Mouse (Mus musculus): ENCODE data around the gene Tnfsf10. TPM values are rescaled to one million over a fixed set of nuclear protein-coding genes. Genes with fewer than 3 reads are reported as not detected.

Tnfsf10 gene
- polyA plus RNA-seq, 1 experiment = 9.3 TPM

GRCm38 (mm10) chr3:27351105-27351504 lies 34.3 kb downstream of the Tnfsf10 start:
- no peak for DNase-seq (ENCODE audit: low read depth, low spot score)
- 62% methylated on average over 9 of the region's 9 CpGs for WGBS

DNA sequence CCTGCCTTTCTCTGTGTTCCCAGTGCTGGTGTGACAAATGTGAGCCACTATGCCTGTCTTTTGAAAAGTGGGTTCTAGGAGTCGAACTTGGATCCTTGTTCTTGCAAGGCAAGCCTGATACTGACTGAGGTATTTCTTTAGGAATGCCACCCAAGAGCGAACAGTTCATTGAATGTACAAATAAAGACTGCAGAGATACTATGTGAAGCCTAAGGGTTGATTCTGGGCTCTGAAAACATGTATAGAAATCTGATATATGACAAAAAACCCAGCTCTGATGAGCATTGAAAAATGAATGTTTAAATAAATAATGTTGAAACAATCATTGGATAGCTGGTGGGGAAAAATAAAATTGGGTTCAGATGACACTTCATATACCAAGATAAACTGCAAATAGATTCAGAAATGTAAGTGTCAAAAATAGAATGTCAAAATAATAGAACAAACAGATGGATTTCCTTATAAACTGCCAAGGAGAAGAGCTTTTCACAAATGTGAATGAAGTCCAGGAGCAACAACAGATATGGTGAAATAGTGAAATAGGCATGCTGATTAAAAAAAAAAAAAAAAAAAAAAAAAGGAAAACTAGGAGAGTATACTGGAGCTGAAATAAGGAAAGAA lies 42.4 kb downstream of the Tnfsf10 start:
- 73% methylated on average over 2 of the region's 2 CpGs for WGBS
- no peak for DNase-seq (ENCODE audit: low read depth, low spot score)

DNA sequence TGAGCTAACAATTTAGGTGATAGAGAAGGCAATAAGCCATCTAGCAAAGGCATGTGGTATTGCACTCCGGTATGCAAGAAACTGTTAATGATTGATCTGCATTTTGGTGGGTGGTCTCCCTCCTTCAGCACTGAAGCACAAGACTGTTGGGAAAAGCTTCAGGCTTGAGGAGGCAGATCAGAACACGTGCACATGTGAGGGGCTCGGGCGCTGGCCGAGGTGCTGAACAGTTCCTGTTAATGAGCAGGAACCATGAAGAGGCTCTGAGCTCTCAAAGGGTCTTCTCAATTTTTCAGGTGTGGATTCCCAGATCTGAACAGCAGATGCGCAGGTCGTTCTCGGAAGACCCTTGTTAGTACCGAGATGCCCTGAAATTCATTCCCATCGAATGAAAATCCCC lies 53.3 kb downstream of the Tnfsf10 start:
- WGBS = 6% methylated on average over 10 of the region's 10 CpGs
- no peak for DNase-seq (ENCODE audit: low read depth, low spot score)

DNA sequence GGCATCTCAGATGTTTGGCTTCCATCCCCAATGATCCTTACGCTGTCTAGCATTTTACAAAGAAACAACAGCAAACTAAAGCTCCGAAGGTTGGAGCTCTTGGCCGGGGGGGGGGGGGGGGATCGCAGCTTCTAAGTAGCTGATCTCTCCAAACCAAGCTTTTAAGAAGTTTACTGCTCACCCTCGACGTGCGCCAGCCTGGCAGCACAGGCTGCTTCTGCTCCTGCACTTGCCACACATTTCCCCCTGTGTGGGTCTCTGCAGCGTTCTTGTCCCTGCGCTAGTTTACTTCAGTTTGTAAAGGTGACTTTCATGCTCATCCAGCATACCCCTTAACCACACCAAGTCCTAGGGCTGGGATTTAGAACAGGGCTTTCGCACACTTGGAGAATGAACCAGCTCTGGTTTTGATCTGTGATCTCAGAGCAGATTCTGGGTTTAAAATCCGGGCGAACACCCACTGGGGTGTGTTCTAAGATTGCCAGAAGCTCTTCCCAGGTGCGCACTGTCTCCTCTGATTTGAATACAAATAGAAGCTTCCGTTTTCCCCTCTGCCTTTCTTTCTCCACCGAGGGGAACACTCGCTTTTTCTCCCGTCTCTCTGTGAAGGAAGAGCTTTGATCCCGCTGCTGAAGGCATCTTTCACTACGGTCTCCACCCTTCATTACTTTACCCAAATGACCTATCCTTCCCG lies 53.9 kb downstream of the Tnfsf10 start:
- 7% methylated on average over 20 of the region's 20 CpGs for WGBS

DNA sequence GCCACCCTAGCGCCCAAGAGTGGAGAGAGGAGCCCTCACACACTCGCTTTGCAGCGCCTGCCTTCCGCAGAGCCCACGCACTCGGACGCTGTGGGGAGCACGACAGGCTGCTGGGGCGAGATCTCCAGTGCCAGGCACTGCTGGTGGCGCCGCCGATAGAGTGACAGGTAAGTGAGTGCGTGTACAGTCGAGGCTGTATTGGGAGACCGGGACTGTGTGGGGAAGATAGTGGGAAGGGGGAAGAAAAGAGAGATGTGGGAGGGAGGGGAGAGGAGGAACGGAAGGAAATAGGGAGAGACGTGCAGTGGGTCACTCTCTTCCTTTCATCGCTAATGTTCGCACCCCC lies 54.4 kb downstream of the Tnfsf10 start, which contains the start of gene Ghsr:
Ghsr (plus strand) TSS at position 76 of the 346 bp plus-strand sequence.
- 2% methylated on average over 19 of the region's 19 CpGs for WGBS
- DNase-seq (ENCODE audit: low read depth, low spot score) = no peak

More for the DNA sequence above, 53.9 kb downstream of the Tnfsf10 start:
- no peak for DNase-seq (ENCODE audit: low read depth, low spot score)

DNA sequence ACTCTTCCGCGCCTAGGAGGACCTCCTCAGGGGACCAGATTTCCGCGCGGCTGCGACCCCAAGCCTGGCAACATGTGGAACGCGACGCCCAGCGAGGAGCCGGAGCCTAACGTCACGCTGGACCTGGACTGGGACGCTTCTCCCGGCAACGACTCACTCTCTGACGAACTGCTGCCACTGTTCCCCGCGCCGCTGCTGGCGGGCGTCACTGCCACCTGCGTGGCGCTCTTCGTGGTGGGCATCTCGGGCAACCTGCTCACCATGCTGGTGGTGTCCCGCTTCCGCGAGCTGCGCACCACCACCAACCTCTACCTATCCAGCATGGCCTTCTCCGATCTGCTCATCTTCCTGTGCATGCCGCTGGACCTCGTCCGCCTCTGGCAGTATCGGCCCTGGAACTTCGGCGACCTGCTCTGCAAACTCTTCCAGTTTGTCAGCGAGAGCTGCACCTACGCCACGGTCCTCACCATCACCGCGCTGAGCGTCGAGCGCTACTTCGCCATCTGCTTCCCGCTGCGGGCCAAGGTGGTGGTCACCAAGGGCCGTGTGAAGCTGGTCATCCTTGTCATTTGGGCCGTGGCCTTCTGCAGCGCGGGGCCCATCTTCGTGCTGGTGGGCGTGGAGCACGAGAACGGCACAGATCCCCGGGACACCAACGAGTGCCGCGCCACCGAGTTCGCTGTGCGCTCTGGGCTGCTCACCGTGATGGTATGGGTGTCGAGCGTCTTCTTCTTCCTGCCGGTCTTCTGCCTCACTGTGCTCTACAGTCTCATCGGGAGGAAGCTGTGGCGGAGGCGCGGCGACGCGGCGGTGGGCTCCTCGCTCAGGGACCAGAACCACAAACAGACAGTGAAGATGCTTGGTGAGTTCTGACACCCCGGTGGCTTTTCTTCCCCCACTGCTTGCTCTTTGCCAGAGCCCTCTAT lies 55.2 kb downstream of the Tnfsf10 start:
- 4% methylated on average over 77 of the region's 77 CpGs for WGBS
- no peak for DNase-seq (ENCODE audit: low read depth, low spot score)

DNA sequence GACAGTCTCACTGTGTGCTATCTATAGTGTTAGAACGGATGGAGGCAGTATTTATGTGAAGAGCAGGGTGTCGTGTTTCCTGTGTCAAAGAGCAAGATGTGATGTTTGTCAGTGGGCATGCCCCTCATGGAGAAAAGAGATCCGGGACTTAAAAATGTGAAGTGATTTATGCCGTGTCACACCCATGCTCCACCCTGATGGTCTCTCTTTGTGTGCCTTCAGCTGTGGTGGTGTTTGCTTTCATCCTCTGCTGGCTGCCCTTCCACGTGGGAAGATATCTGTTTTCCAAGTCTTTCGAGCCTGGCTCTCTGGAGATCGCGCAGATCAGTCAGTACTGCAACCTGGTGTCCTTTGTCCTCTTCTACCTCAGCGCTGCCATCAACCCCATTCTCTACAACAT lies 57.6 kb downstream of the Tnfsf10 start:
- 32% methylated on average over 9 of the region's 9 CpGs for WGBS
- DNase-seq (ENCODE audit: low read depth, low spot score) = no peak

DNA sequence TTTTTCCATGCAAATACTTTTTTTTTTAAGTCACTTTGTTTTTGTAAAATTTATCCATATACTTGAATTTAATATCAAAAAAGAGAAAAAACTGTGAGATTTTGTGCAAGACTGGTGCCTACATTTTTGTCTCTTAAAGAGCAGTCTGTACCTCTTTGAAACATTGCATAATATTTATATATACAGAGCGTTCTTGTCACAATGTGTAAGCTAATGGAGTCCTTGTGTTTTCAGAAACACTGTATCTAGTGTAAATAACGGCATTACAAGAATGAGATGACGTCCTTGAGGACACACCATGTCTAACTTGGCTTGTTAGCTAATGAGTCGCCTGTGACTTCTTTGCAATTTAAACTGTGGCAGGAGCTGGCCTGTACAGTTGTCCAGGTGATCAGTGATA lies 61.1 kb downstream of the Tnfsf10 start:
- 47% methylated on average over 4 of the region's 4 CpGs for WGBS
- no peak for DNase-seq (ENCODE audit: low read depth, low spot score)

- DNase-seq (ENCODE audit: low read depth, low spot score) = no peak
Measured at GRCm38 (mm10) chr3:27384836-27385235, 68.0 kb downstream of the Tnfsf10 start.

DNA sequence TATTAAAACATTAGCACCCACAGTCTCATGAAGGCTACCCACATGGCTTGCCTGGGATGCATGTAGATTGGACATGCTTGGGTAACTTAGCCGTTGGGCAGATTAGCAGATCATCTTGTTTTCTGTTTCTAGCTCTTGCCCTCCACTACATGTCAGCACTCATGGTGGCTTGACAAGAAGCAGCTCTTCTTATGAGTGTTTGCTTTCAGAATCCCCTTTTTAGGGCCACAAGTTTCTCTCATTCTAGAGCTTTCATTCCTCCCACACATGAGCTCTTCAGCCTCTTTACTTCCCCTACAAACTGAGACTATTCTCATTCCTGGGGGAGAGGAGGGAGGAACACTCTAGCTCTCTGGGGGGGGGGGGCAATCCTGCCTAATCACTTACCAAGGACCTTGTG lies 73.1 kb downstream of the Tnfsf10 start:
- 81% methylated on average over 1 of the region's 1 CpGs for WGBS
- DNase-seq (ENCODE audit: low read depth, low spot score) = no peak

More at GRCm38 (mm10) chr3:27384836-27385235, 68.0 kb downstream of the Tnfsf10 start:
- 40% methylated on average over 3 of the region's 3 CpGs for WGBS

Other genes with a start within 250 kb of the Tnfsf10 start
- 5.6 and 6.4 TPM in 2 replicates for gene Ect2, start 163.2 kb upstream of the Tnfsf10 start, polyA plus RNA-seq (2012; rRNA removed)
- gene Nceh1, start 134.1 kb upstream of the Tnfsf10 start, polyA plus RNA-seq (2012; rRNA removed) = 4.7 and 12.9 TPM in 2 replicates
- not detected in 2 replicates for gene Ghsr, start 54.3 kb downstream of the Tnfsf10 start, polyA plus RNA-seq (2012; rRNA removed)